Mouse (Mus musculus): ENCODE results near the gene Sgf29.

- TF ChIP-seq CTCF (IDR thresholded peaks at IDR 0.05; ENCODE audit: extremely low read depth, insufficient read length, insufficient replicate concordance, low read depth, low read length): peak; percentile 55; the same call in 1 of the 2 replicates
- TF ChIP-seq POLR2A (IDR thresholded peaks at IDR 0.05; ENCODE audit: low read depth, low read length): no peak
These were observed 12.2 kb upstream of the Sgf29 start for GRCm38 (mm10) chr7:126636733-126637520.

Data from small intestine, adult 2 months (tissue).